In the genomic region with DNA sequence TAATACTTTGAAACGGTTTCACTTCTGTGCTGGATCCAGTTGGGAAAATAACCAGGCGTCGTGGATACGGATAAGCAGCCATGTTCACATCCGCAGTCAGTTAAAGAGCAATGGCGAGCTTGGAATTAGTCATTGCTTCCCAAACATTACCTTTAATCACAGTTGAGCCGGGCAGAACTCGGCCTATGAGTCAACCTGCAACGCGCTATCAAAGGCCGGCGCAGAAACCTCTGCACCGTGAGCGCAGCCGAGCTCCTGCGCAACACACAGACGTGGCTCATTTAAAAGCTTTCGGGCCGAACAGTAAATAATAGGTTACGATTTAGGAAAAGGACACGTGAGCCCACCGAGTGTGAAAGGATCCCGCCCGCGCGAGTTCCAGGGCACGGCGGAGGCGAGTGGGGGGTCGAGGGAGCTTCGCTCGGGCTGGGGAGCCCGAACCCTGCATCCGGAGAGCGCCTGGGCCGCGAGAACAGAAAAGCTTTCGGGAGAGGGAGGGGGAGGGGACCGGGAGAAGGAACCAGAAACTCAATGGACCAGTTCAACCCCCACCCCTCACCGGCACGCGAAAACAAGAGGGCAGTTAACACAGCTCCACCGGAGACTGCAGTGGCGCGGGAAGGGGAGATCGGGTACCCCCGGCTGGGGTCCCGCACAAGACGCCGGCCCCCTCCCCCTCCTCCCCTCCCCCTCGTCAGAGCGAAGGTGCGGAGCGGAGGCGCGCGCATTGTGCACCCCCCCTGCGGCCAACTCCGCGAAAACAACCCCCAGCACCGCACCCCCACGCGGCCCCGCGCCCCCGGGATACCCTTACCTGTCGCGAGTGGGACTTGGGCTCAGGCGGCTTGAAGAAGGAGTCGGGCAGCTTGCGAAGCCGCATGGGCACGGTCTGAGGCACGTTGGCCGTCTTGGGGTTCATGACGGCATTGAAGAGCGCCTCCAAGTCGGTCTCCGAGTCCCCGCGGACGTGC, we compare ENCODE assay signal across 8 mouse cellular contexts. TPM values are rescaled to one million over a fixed set of nuclear protein-coding genes. Genes with fewer than 3 reads are reported as not detected.
DNase-seq lines count a peak whose midpoint lies in the region; ATAC-seq lines count a peak whose summit lies in the region.

No protein-coding gene starts in this region.

- peak overlapping the region; percentile 97 for H3K27ac ChIP-seq in intestine, embryonic 16.5 days (ENCODE audit: low read length)
- peak overlapping the region; percentile 99 for H3K27ac ChIP-seq in limb, embryonic 11.5 days (replicated peaks; ENCODE audit: low read depth, low read length)
- peak overlapping the region; percentile 78 for H3K27ac ChIP-seq in midbrain, embryonic 13.5 days
- H3K27ac ChIP-seq in stomach, embryonic 16.5 days (ENCODE audit: low read length): peak overlapping the region; percentile 97

- peak; percentile 84 for DNase-seq in embryo, embryonic 11 days
- DNase-seq in gastrocnemius, postnatal 4 days (ENCODE audit: low spot score in 2 of 2): peak; percentile 35 to 68
- peak; percentile 82 for DNase-seq in limb, embryonic 11.5 days (ENCODE audit: low spot score)

- ATAC-seq in erythroblast, adult 5-6 weeks (replicated peaks; ENCODE audit: low FRiP score, poor library complexity, severe bottlenecking): no peak
- peak; percentile 79 for ATAC-seq in intestine, embryonic 16.5 days
- ATAC-seq in limb, embryonic 11.5 days (ENCODE audit: insufficient number of reproducible peaks, low FRiP score, low TSS enrichment, low read depth): peak; percentile 58
- ATAC-seq in midbrain, embryonic 13.5 days: peak; percentile 78
- ATAC-seq in stomach, embryonic 16.5 days (ENCODE audit: insufficient read depth, low FRiP score): peak; percentile 69

- no peaks in the 10 kb centered on the region for H3K36me3 ChIP-seq in erythroblast, embryonic 14.5 days (ENCODE audit: control insufficient read depth)
- H3K36me3 ChIP-seq in intestine, embryonic 16.5 days (ENCODE audit: control insufficient read depth, insufficient read depth, low read length): peaks cover 4% of the 10 kb centered on the region; the same call in 1 of the 2 replicates
- peaks cover 3% of the 10 kb centered on the region; the same call in 1 of the 2 replicates for H3K36me3 ChIP-seq in limb, embryonic 11.5 days (ENCODE audit: control insufficient read depth, insufficient read depth, low read length)
- H3K36me3 ChIP-seq in midbrain, embryonic 13.5 days: no peaks in the 10 kb centered on the region
- no peaks in the 10 kb centered on the region for H3K36me3 ChIP-seq in stomach, embryonic 16.5 days (ENCODE audit: control insufficient read depth, insufficient read depth, low read length)

- H3K4me3 ChIP-seq in erythroblast, embryonic 14.5 days (replicated peaks): peak overlapping the region; percentile 56
- peak overlapping the region; percentile 96 for H3K4me3 ChIP-seq in intestine, embryonic 16.5 days (ENCODE audit: low read length)
- peak overlapping the region; percentile 95 for H3K4me3 ChIP-seq in limb, embryonic 11.5 days (ENCODE audit: low read depth, low read length)
- H3K4me3 ChIP-seq in midbrain, embryonic 13.5 days (replicated peaks): peak overlapping the region; percentile 73
- peak overlapping the region; percentile 84 for H3K4me3 ChIP-seq in stomach, embryonic 16.5 days (replicated peaks; ENCODE audit: low read length)

- no peaks in the 10 kb centered on the region; the same call in 1 of the 2 replicates for H3K9me3 ChIP-seq in erythroblast, embryonic 14.5 days (ENCODE audit: control insufficient read depth, low read length)
- no peaks in the 10 kb centered on the region for H3K9me3 ChIP-seq in intestine, embryonic 16.5 days (ENCODE audit: control insufficient read depth, low read length)
- no peaks in the 10 kb centered on the region for H3K9me3 ChIP-seq in limb, embryonic 11.5 days (ENCODE audit: control insufficient read depth, low read length)
- no peaks in the 10 kb centered on the region for H3K9me3 ChIP-seq in midbrain, embryonic 13.5 days
- no peaks in the 10 kb centered on the region for H3K9me3 ChIP-seq in stomach, embryonic 16.5 days (replicated peaks; ENCODE audit: control insufficient read depth, low read length)

- H3K9ac ChIP-seq in intestine, embryonic 16.5 days (ENCODE audit: low read depth, low read length): peak overlapping the region; percentile 98
- H3K9ac ChIP-seq in limb, embryonic 11.5 days (ENCODE audit: low read length): peak overlapping the region; percentile 99
- H3K9ac ChIP-seq in midbrain, embryonic 13.5 days (replicated peaks): peak overlapping the region; percentile 78
- peak overlapping the region; percentile 98 for H3K9ac ChIP-seq in stomach, embryonic 16.5 days (ENCODE audit: low read length)

- H3K4me2 ChIP-seq in intestine, embryonic 16.5 days (ENCODE audit: low read depth, low read length): peak overlapping the region; percentile 65
- H3K4me2 ChIP-seq in limb, embryonic 11.5 days (ENCODE audit: low read depth, severe bottlenecking): peak overlapping the region; percentile 71
- H3K4me2 ChIP-seq in midbrain, embryonic 13.5 days (replicated peaks): peak overlapping the region; percentile 92
- H3K4me2 ChIP-seq in stomach, embryonic 16.5 days (ENCODE audit: low read depth, low read length): peak overlapping the region; percentile 71

- H3K4me1 ChIP-seq in erythroblast, embryonic 14.5 days (ENCODE audit: control insufficient read depth): 0 out of 2 replicates have a peak, but pooled peaks cover 1% of the 10 kb centered on the region
- H3K4me1 ChIP-seq in intestine, embryonic 16.5 days (ENCODE audit: control insufficient read depth, insufficient read depth, low read length): peaks cover 14% of the 10 kb centered on the region
- H3K4me1 ChIP-seq in limb, embryonic 11.5 days (ENCODE audit: control insufficient read depth, insufficient read depth, low read length): 0 out of 2 replicates have a peak, but pooled peaks cover 5% of the 10 kb centered on the region
- H3K4me1 ChIP-seq in midbrain, embryonic 13.5 days (replicated peaks): peaks cover 28% of the 10 kb centered on the region
- peaks cover 9% of the 10 kb centered on the region for H3K4me1 ChIP-seq in stomach, embryonic 16.5 days (ENCODE audit: control insufficient read depth, insufficient read depth, low read length)

- H3K27me3 ChIP-seq in erythroblast, embryonic 14.5 days (ENCODE audit: control insufficient read depth): peaks cover 80% of the 10 kb centered on the region
- no peaks in the 10 kb centered on the region for H3K27me3 ChIP-seq in intestine, embryonic 16.5 days (replicated peaks; ENCODE audit: control insufficient read depth, insufficient read depth, low read length)
- H3K27me3 ChIP-seq in limb, embryonic 11.5 days (ENCODE audit: control insufficient read depth, insufficient read depth, low read length): no peaks in the 10 kb centered on the region
- H3K27me3 ChIP-seq in midbrain, embryonic 13.5 days: 0 out of 2 replicates have a peak, but pooled peaks cover 5% of the 10 kb centered on the region
- H3K27me3 ChIP-seq in stomach, embryonic 16.5 days (ENCODE audit: control insufficient read depth, insufficient read depth, low read length): no peaks in the 10 kb centered on the region

- under 1% methylated on average over 82 of the region's 82 CpGs for WGBS in intestine, embryonic 16.5 days
- WGBS in limb, embryonic 11.5 days: under 1% methylated on average over 60 of the region's 82 CpGs
- under 1% methylated on average over 74 of the region's 82 CpGs for WGBS in midbrain, embryonic 13.5 days
- WGBS in stomach, embryonic 16.5 days: under 1% methylated on average over 82 of the region's 82 CpGs

RNA-seq across cellular contexts. Expression of a gene that starts 0.8 kb away (rescaled TPM):
- polyA plus RNA-seq in erythroblast, embryonic 14.5 days (2012): not detected in 2 replicates
- not detected in 2 replicates for total RNA-seq in erythroblast, adult 5-6 weeks (2015; ENCODE audit: low replicate concordance)
- not detected in 2 replicates for total RNA-seq in erythroblast, adult 5-6 weeks (2017; ENCODE audit: low replicate concordance)
- 100 to 1,000 TPM; 108 to 111 TPM for total RNA-seq in gastrocnemius, postnatal 4 days (2021)
- polyA plus RNA-seq in intestine, embryonic 16.5 days (2015; fragmentation: Nextera tagmentation; extraction: Ambion mirVana): 13.2 and 18.3 TPM in 2 replicates
- 52.7 and 53.8 TPM in 2 replicates for polyA plus RNA-seq in limb, embryonic 11.5 days (2014; fragmentation: Nextera tagmentation; extraction: Ambion mirVana)
- 9.9 and 13.1 TPM in 2 replicates for polyA plus RNA-seq in midbrain, embryonic 13.5 days (2015; fragmentation: Nextera tagmentation; extraction: Ambion mirVana)
- 21.3 and 23.8 TPM in 2 replicates for polyA plus RNA-seq in stomach, embryonic 16.5 days (2015; fragmentation: Nextera tagmentation; extraction: Ambion mirVana)

RNA-seq across cellular contexts. Expression of a gene that starts 39.0 kb away (rescaled TPM):
- 0.29 and 0.34 TPM in 2 replicates for polyA plus RNA-seq in erythroblast, embryonic 14.5 days (2012)
- total RNA-seq in erythroblast, adult 5-6 weeks (2015; ENCODE audit: low replicate concordance): not detected in 2 replicates
- total RNA-seq in erythroblast, adult 5-6 weeks (2017; ENCODE audit: low replicate concordance): 2.9 TPM in 1 of 2 replicates, not detected in the other
- 1 to 10 TPM; 3.1 to 4.5 TPM for total RNA-seq in gastrocnemius, postnatal 4 days (2021)
- 7.4 and 7.7 TPM in 2 replicates for polyA plus RNA-seq in intestine, embryonic 16.5 days (2015; fragmentation: Nextera tagmentation; extraction: Ambion mirVana)
- polyA plus RNA-seq in limb, embryonic 11.5 days (2014; fragmentation: Nextera tagmentation; extraction: Ambion mirVana): 17.9 and 19.9 TPM in 2 replicates
- polyA plus RNA-seq in midbrain, embryonic 13.5 days (2015; fragmentation: Nextera tagmentation; extraction: Ambion mirVana): 16.1 and 17.9 TPM in 2 replicates
- 8.1 and 8.7 TPM in 2 replicates for polyA plus RNA-seq in stomach, embryonic 16.5 days (2015; fragmentation: Nextera tagmentation; extraction: Ambion mirVana)

Comparison
In these comparisons a context has a peak if more than half of its experiments do, and no peak if none do; other contexts are left out.
1. RNA of a gene that starts 0.8 kb away (polyA plus RNA-seq): 52.7 to 53.8 TPM in limb, embryonic 11.5 days, 21.3 to 23.8 TPM in stomach, embryonic 16.5 days, 13.2 to 18.3 TPM in intestine, embryonic 16.5 days and 9.9 to 13.1 TPM in midbrain, embryonic 13.5 days; not detected in erythroblast, embryonic 14.5 days; every median in the first group is over 10 times any median in the second.
2. Peak in every context shown above with its lines, with median percentiles within 50 percentile points of each other: H3K4me3 ChIP-seq, DNase-seq, H3K27ac ChIP-seq, H3K4me2 ChIP-seq and H3K9ac ChIP-seq.